Mouse (Mus musculus): ENCODE measurements around the gene Dpysl5.

The Dpysl5 gene

GRCm38 (mm10) chr5:30824124-30824988 lies 113.0 kb downstream of the Dpysl5 start:
- DNase-seq (ENCODE audit: low spot score in 2 of 2), result no peak

GRCm38 (mm10) chr5:30825166-30825565 lies 113.8 kb downstream of the Dpysl5 start:
- no peak for DNase-seq (ENCODE audit: low spot score in 2 of 2)

GRCm38 (mm10) chr5:30825821-30826220 lies 114.5 kb downstream of the Dpysl5 start:
- no peak for DNase-seq (ENCODE audit: low spot score in 2 of 2)

- DNase-seq (ENCODE audit: low spot score in 2 of 2), result no peak
These were observed 122.1 kb downstream of the Dpysl5 start for GRCm38 (mm10) chr5:30833416-30833815.

DNA sequence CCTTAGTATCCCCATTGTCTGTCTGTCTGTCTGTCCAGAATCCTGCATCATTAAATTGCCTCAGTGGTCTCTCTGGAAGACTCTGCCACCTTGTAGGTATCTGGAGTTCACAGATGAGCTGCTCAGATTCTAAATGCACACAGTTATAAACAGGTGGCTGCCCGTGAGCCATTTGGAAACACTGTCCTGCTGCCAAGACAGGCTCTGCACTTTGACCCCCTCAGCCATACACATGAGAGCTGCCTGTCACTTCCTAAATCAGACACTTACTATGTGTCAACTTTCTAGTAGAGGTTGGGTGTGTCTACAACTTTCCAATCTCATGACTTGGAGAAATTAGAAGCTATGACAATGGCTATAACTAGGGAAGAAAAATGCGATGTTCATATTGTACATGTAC lies 128.4 kb downstream of the Dpysl5 start:
- DNase-seq (ENCODE audit: low spot score in 2 of 2), result no peak

DNA sequence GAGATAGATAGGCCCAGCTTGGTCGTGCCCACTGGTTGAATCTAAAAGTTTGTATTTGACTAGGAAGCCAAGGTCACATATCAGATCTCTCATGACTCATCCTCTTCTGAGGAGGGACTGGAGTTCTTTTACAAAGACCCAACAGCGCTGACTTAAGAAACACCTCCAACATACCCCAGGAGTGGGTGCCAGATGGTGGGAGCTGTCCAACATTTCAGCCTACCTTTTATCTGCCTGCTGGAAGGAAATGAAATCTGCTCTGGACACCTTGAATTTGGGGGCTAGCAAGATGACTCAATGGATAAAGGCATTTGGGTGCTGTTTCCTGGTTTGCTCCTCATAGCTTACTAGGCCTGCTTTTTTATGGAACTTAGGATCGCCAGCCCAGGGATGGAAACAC lies 130.5 kb downstream of the Dpysl5 start:
- DNase-seq (ENCODE audit: low spot score in 2 of 2), result no peak
